Mouse (Mus musculus): ENCODE measurements around the gene Rbfox1. TPM values are rescaled to one million over a fixed set of nuclear protein-coding genes. Genes with fewer than 3 reads are reported as not detected.

The Rbfox1 gene
- polyA plus RNA-seq, 2 experiments from 2014 or later, result not detected

DNA sequence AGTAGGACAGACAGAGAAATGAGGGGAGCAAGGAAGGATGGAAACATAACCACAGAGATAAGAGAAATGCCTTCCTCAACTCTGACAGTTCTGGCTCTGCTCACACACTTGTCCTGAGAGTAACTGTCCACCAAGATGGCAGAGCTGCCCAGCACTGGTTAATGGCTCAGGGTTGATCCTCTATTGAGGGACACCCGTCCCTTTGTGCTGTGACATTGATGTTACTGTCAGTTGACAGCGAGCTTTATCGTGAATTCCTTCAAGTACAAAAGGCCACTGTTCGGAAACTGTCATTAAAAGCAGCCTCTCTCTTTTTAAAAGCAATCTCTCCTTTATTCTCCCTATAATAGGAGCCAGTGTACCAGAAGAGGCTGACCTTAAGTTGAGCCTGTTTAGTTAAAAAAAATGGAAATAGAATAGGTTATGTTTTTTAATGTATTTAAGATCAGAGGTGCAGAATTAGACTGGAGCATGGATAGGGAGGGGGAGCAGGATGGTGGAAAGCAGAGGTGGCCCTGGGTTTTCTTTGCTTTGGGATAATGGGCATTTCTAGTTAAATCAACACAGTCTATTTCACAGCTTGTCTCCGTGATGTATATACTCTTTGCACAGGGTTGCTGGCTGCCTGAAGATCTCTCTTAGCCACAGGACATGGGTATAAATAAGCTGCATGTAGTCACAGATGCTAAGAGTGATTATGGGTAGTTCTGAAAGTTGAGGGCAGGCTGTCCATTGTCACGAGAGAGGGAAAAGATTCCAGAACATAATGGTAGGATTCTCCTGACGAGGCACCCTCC lies 212.3 kb downstream of the Rbfox1 start:
- no peak for ATAC-seq

- no peak for ATAC-seq
These were observed 213.0 kb downstream of the Rbfox1 start for GRCm38 (mm10) chr16:6098116-6098515.

GRCm38 (mm10) chr16:6099598-6099997 lies 214.4 kb downstream of the Rbfox1 start:
- no peak for ATAC-seq

GRCm38 (mm10) chr16:6100421-6100877 lies 215.3 kb downstream of the Rbfox1 start:
- no peak for ATAC-seq

GRCm38 (mm10) chr16:6103713-6104112 lies 218.6 kb downstream of the Rbfox1 start:
- ATAC-seq, result no peak

GRCm38 (mm10) chr16:6110121-6110520 lies 225.0 kb downstream of the Rbfox1 start:
- no peak for ATAC-seq

DNA sequence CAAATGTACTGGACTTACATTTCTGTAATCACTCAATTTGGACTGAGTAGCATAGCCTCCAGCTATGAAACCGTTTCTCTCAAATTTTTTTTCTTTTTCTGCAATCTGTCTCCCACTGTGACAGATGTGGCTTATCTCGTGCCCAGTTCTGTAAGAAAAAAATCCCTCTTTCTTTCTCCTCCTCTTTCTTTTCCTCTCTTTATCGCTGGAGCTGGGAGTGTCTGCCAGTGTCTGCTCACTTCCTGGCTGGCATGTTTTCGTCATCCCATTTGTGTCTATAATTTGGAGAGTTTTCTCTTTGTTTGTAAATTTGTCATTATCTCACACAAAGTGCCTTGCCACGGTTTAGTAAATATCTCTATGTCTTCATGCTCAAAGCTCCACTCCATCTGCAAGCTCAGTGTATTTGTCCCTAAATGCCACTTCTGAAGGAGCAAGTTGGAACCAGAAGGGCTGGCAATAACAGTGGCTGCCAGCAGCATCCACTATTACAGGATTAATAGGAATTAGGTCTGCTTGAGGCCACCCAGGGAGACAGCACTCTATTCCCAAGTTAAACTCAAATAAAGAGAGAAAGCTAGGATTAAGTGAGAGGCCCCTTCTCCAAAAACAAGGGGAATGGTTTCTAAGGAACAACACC lies 228.8 kb downstream of the Rbfox1 start:
- ATAC-seq, result no peak

DNA sequence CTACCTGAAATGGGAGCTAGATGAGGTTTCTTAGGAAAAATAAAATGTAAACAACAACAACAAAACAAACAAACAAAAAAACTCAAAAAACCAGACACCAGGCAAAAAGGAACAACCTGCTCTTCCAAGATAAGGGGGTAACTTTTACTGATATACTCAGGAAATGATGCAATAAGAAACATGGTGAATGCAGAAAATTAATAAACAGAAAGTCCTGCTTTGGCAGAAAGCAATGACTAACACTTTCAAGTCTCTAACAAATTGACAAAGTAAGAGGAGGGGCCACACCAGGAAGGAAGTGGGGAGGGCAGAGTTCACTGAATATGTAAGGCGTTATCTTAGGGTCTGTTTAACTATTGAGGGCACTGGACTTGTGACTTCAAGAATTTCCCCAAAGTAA lies 234.3 kb downstream of the Rbfox1 start:
- no peak for ATAC-seq

GRCm38 (mm10) chr16:6121232-6121631 lies 236.1 kb downstream of the Rbfox1 start:
- no peak for ATAC-seq

DNA sequence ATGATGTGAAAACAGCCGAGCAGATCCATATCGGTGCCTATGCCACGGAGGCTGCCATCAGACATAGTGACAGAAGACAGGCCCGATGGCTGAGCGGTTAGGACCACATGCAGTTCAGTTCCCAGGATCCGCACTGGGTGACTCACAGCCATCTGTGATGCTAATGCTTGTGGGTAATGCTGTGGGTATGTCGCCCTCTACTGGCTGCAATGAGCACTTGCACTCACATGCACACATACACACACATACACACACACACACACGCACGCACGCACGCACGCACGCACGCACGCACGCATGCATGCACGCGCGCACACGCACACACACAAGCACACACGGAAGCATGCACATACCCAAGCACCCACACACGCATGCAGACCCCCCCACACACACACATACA lies 237.7 kb downstream of the Rbfox1 start:
- ATAC-seq, result no peak

- ATAC-seq, result no peak
These were observed 243.2 kb downstream of the Rbfox1 start for GRCm38 (mm10) chr16:6128314-6128713.

DNA sequence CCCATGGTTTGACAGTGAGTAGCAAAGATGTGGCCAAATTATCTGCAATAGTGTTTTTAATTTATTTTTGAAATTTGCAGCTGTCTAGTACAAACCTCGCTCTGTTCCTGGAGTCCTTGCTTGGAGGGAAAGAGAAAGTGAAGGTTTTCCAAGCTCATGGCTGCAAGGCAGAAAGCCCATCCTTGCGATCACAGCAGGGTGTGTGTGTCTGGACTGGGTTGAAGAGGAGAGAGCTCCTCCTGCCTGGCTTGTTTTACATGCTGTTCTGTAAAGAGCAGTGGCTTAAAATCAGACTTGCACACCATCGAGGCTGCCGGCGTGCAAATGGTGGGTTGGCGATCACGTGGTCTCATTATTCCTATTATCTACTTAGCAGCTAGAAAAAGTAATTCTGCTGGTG lies 249.9 kb downstream of the Rbfox1 start:
- ATAC-seq, result no peak

GRCm38 (mm10) chr16:6139432-6139831 lies 254.3 kb downstream of the Rbfox1 start:
- no peak for ATAC-seq

GRCm38 (mm10) chr16:6147957-6148356 lies 262.8 kb downstream of the Rbfox1 start:
- ATAC-seq, result no peak

- ATAC-seq, result no peak
These were observed 264.2 kb downstream of the Rbfox1 start for GRCm38 (mm10) chr16:6149345-6149744.

DNA sequence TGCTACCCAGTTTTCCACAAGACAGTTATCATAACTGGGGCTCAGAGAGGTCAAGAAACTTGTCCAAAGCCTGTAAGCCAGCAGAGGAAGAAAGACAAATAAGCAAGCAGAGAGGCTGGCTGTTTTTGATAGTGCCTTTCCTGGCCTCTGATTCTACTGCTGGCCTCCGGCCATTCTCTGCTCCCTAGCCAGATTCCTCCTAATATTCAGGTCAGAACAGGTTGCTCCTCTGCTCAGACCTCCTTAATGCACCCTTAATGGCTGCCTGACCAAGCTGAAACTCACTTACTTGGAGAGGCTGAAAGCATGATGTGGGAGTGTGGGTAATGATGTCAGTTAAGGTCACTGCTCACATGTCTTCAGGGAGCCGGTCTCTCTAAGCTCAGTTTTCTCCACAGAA lies 270.4 kb downstream of the Rbfox1 start:
- no peak for ATAC-seq

DNA sequence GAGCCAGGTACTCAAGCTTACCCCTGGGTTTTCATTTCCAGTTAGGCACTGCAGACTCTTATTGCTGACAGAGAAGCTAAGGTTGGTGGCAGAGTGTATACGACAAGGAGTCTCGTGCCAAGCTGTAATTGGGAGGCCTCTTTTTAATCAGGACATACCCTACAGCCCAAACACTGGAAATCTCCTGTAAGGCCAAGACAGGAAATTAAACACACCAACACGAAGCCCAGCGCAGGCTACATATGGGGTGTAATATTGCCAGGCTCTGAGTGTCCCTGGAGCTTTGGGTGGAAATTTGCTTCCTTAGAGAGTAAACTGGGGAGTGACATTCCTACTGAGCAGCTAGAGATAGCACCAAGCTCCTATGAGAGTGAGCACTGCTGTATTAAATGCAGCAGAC lies 279.3 kb downstream of the Rbfox1 start:
- no peak for ATAC-seq

GRCm38 (mm10) chr16:6169346-6169745 lies 284.2 kb downstream of the Rbfox1 start:
- no peak for ATAC-seq

DNA sequence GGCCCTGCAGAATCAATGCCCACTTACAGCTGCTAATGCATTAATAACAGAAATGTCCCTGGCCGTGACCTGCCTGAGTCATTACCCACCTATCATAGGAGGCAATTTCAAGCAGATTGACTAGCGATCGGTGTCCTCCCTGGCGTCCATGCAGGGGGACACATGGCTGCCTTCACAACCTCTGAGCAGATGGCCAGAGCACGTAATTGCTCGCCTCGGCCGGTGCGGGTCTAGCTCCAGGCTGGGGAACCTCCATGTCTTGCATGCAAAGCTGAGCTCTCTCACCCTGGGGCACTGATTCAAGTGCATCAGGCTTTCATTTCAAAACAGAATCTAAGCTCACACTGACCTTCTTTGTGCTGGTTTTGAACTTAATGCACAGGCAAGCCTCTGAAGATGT lies 295.7 kb downstream of the Rbfox1 start:
- no peak for ATAC-seq

DNA sequence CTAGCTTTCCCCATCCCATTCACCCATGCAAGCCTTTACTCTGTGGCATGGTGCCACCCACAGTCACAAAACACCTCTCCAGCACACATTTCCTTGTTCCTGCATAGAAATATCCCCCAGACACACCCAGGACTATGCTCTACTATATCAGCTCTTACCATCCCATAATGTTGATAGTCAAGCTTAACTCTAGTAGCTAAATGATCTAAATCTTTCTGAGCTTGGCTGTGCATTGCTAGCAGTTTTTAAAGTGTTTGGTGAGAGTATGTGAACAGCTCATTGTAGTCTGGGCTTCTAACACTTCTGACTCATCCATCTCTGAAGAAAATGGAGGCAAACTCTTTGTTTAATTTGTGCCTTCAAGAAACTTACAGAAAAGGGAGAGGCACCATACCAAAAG lies 297.2 kb downstream of the Rbfox1 start:
- ATAC-seq, result no peak

DNA sequence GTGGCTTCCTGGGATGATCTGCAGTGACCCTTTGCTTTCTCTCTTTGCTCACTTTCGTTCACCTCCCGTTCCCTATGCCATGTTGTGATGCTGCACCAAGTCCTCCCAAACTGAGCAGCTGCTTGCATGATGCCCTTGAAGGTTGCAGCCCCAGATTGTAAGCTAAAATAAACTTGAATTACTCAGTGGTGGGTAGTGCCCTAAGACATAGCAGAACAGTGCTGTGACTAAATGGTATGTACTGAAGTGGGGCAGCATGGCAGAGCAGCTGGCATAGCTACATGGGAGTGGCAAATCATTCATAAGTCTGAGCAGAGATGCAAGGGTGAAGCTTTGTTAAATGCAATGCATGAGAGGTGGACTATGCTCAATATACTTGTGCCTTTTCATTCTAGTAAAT lies 307.2 kb downstream of the Rbfox1 start:
- no peak for ATAC-seq

GRCm38 (mm10) chr16:6206431-6206830 lies 321.3 kb downstream of the Rbfox1 start:
- no peak for ATAC-seq

DNA sequence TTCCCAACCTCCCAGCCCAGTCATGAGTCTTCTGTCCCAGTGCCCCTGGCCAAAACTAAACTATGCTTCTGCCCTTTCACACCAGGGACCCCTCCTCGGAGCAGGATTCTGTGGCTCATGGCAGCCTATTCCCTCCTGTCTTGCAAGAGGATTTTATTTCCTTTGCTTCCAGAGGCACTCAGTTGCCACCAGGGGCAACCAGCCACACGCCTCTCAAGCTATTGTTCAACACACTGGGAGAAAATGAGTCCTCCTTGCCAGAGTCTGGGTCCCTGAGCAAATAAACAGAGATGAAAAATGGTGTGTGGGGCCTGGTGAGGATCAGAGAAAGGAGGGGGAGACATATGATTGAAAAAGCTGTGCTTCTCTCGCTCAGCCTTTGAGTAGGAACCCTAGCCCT lies 327.8 kb downstream of the Rbfox1 start:
- no peak for ATAC-seq

- ATAC-seq, result no peak
These were observed 342.3 kb downstream of the Rbfox1 start for GRCm38 (mm10) chr16:6227449-6227848.

Data from CD4-positive, CD25-positive, alpha-beta regulatory T cell, adult 4 months (primary cell).